Mouse (Mus musculus): ENCODE results near the gene Abhd2. TPM values are rescaled to one million over a fixed set of nuclear protein-coding genes. Genes with fewer than 3 reads are reported as not detected.

Gene Abhd2
- polyA plus RNA-seq, 1 experiment from 2014 or later, result 12.0 TPM

DNA sequence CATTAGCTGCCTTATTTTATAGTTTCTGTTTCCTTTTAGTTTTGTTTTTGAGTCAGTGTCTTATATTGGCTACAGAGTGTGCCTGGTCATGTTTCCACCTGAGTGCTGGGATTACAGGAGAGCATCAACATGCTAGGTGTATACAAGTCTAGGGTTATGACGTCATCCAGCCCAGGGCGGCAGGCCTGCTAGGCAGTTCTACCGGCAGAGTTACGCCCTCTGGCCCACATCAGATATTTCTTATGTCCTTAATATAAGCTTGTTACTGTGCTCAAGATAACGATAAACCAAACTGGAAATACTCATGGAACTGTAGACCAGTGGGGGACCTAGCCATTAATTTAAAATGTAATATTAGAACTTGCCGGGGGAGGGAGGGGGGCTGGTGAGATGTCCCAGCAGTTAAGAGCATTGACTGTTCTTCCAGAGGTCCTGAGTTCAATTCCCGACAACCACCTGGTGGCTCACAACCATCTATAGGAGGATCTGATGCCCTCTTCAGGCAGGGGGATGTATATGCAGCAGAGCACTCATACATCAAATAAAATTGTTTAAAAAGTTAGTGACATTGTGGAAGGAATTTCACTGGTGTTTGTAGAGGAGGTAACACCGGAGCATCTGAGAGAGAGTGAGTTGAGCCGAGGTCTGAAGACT lies 120.0 kb downstream of the Abhd2 start:
- H3K4me3 ChIP-seq (replicated peaks), result peak overlapping the region; percentile 62
- H3K4me1 ChIP-seq, result peaks cover 3% of the 10 kb centered on the region; the same call in 1 of the 2 replicates
- H3K9me3 ChIP-seq, result no peaks in the 10 kb centered on the region
- 0 out of 2 replicates have a peak, but pooled peaks have one; percentile 51 for ATAC-seq (ENCODE audit: insufficient read depth, low FRiP score, low read depth)
- peak overlapping the region; percentile 91 for H3K4me2 ChIP-seq
- WGBS, result 42% methylated on average over 9 of the region's 9 CpGs
- H3K27me3 ChIP-seq (replicated peaks), result no peaks in the 10 kb centered on the region
- no peaks in the 10 kb centered on the region for H3K36me3 ChIP-seq
- peak overlapping the region; percentile 38; the same call in 1 of the 2 replicates for H3K9ac ChIP-seq
- no peak overlapping the region for H3K27ac ChIP-seq

DNA sequence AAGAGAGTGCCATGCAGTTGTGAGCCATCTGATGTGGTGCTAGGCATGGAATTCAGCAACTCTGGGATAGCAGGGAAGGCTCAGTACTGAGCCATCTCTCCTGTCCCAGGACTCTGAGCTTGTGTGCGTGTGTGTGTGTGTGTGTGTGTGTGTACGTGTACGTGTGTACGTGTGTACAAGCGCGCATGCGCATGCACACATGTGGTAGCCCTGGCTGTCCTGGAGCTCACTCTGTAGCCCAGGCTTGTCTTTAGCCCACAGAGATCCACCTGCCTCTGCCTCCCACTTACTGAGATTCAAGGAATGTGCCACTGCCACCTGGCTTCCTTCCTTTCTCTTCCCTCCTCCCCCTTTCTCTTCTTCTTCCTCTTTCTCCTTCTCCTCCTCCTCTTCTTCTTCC lies 120.9 kb downstream of the Abhd2 start:
- no peak for ATAC-seq (ENCODE audit: insufficient read depth, low FRiP score, low read depth)

GRCm38 (mm10) chr7:79394666-79395065 lies 121.7 kb downstream of the Abhd2 start:
- Histone ChIP-seq H3K4me2 (no peak overlapping the region), H3K4me1 (peaks cover 3% of the 10 kb centered on the region; the same call in 1 of the 2 replicates), H3K9ac (no peak overlapping the region), H3K27me3 (replicated peaks) (no peaks in the 10 kb centered on the region), H3K4me3 (replicated peaks) (no peak overlapping the region), H3K9me3 (no peaks in the 10 kb centered on the region), H3K36me3 (no peaks in the 10 kb centered on the region), H3K27ac (no peak overlapping the region)
- WGBS, result 79% methylated on average over 7 of the region's 7 CpGs
- ATAC-seq (ENCODE audit: insufficient read depth, low FRiP score, low read depth), result no peak

More for the DNA sequence above, 120.9 kb downstream of the Abhd2 start:
- 99% methylated on average over 7 of the region's 7 CpGs for WGBS
- Histone ChIP-seq H3K4me3 (replicated peaks) (no peak overlapping the region), H3K9me3 (no peaks in the 10 kb centered on the region), H3K36me3 (no peaks in the 10 kb centered on the region), H3K27ac (no peak overlapping the region), H3K27me3 (replicated peaks) (no peaks in the 10 kb centered on the region), H3K9ac (no peak overlapping the region), H3K4me2 (no peak overlapping the region), H3K4me1 (peaks cover 3% of the 10 kb centered on the region; the same call in 1 of the 2 replicates)

DNA sequence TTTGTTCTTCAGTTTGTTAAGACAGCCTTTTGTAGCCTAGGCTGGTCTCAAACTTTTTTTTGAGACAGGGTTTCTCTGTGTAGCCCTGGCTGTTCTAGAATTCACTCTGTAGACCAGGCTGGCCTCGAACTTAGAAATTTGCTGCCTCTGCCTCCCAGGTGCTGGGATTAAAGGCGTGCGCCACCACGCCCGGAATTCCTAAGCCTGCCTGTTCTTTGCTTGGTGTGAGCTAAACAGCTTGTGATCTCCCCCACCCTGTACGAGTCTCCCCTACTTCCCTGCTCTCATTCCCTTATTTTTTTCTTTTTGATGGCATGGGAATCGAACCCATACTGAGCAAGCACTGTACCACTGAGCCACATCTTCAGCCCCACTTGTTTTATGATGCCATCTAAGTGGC lies 122.2 kb downstream of the Abhd2 start:
- Histone ChIP-seq H3K36me3 (no peaks in the 10 kb centered on the region), H3K9me3 (no peaks in the 10 kb centered on the region), H3K4me2 (no peak overlapping the region), H3K27ac (no peak overlapping the region), H3K9ac (no peak overlapping the region), H3K4me3 (replicated peaks) (no peak overlapping the region), H3K4me1 (peaks cover 3% of the 10 kb centered on the region; the same call in 1 of the 2 replicates), H3K27me3 (replicated peaks) (no peaks in the 10 kb centered on the region)
- 81% methylated on average over 7 of the region's 7 CpGs for WGBS
- ATAC-seq (ENCODE audit: insufficient read depth, low FRiP score, low read depth), result no peak

DNA sequence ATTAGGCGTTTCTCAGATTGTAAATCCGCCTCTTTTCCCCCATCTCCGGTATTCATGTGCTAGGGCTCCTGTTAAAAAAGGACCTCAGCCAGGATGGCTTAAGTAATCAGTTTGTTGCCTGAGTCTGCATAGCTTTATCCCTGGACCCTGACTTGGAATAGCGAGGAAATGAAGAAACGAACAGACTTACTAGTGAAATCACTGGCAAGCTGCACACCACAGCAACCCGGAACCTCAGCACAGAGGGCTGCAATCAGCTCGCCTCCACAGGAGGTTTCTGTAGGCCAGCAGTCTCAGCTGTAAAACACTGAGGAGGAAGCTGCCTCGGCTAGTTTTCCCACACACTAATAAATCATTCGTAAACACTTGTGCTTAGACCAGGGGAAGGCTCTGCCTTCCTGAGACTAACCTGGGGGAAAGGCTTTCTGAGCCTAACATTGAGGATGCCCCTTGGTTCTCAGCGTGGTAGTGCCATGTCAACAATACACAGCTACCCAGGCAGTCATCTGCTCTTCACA lies 124.5 kb downstream of the Abhd2 start:
- Histone ChIP-seq H3K27me3 (replicated peaks) (no peaks in the 10 kb centered on the region), H3K4me1 (no peaks in the 10 kb centered on the region; the same call in 1 of the 2 replicates), H3K4me3 (replicated peaks) (no peak overlapping the region), H3K36me3 (no peaks in the 10 kb centered on the region), H3K9me3 (no peaks in the 10 kb centered on the region), H3K27ac (no peak overlapping the region), H3K4me2 (no peak overlapping the region), H3K9ac (no peak overlapping the region)
- no peak for ATAC-seq (ENCODE audit: insufficient read depth, low FRiP score, low read depth)
- 62% methylated on average over 10 of the region's 10 CpGs for WGBS

DNA sequence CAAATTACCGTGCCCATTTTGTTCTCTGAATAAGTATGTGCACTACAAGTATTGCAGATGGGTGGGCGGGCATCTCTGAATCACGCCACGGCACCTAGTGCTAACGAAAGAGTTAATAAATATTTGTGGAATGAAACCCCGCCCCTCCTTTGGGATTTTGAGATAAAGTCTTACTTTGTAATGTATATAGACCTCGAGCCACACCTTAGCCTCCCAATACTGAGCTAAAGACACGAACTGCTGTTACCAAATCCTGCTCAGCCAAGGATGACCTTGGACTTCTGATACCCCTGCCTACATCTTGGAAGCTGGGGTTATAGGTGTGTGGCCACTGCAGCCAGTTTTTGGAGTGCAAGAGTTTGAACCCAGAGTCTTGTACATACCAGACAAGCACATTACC lies 125.4 kb downstream of the Abhd2 start:
- Histone ChIP-seq H3K9ac (no peak overlapping the region), H3K27me3 (replicated peaks) (no peaks in the 10 kb centered on the region), H3K27ac (no peak overlapping the region), H3K9me3 (no peaks in the 10 kb centered on the region), H3K4me1 (no peaks in the 10 kb centered on the region), H3K4me2 (no peak overlapping the region), H3K4me3 (replicated peaks) (no peak overlapping the region), H3K36me3 (no peaks in the 10 kb centered on the region)
- ATAC-seq (ENCODE audit: insufficient read depth, low FRiP score, low read depth), result 0 out of 2 replicates have a peak, but pooled peaks have one; percentile 39
- 61% methylated on average over 8 of the region's 8 CpGs for WGBS

- WGBS, result 73% methylated on average over 12 of the region's 12 CpGs
- no peak overlapping the region for H3K4me3 ChIP-seq (replicated peaks)
- no peaks in the 10 kb centered on the region for H3K4me1 ChIP-seq
- no peak overlapping the region for H3K9ac ChIP-seq
- H3K9me3 ChIP-seq, result no peaks in the 10 kb centered on the region
- no peak overlapping the region for H3K4me2 ChIP-seq
- H3K27ac ChIP-seq, result no peak overlapping the region
- H3K27me3 ChIP-seq (replicated peaks), result no peaks in the 10 kb centered on the region
- ATAC-seq (ENCODE audit: insufficient read depth, low FRiP score, low read depth), result no peak
- H3K36me3 ChIP-seq, result no peaks in the 10 kb centered on the region
These were observed 126.0 kb downstream of the Abhd2 start for GRCm38 (mm10) chr7:79398971-79399370.

- no peaks in the 10 kb centered on the region for H3K4me1 ChIP-seq
- H3K36me3 ChIP-seq, result no peaks in the 10 kb centered on the region
- no peaks in the 10 kb centered on the region for H3K27me3 ChIP-seq (replicated peaks)
- 79% methylated on average over 3 of the region's 3 CpGs for WGBS
- H3K4me2 ChIP-seq, result no peak overlapping the region
- no peak overlapping the region for H3K4me3 ChIP-seq (replicated peaks)
- no peaks in the 10 kb centered on the region for H3K9me3 ChIP-seq
- no peak overlapping the region for H3K9ac ChIP-seq
- H3K27ac ChIP-seq, result no peak overlapping the region
- no peak for ATAC-seq (ENCODE audit: insufficient read depth, low FRiP score, low read depth)
These were observed 127.3 kb downstream of the Abhd2 start for GRCm38 (mm10) chr7:79400296-79400695.

GRCm38 (mm10) chr7:79414449-79415375 lies 141.7 kb downstream of the Abhd2 start:
- Histone ChIP-seq H3K27me3 (replicated peaks) (no peaks in the 10 kb centered on the region), H3K9ac (no peak overlapping the region), H3K4me3 (replicated peaks) (no peak overlapping the region), H3K4me1 (no peaks in the 10 kb centered on the region), H3K36me3 (no peaks in the 10 kb centered on the region), H3K4me2 (no peak overlapping the region), H3K9me3 (no peaks in the 10 kb centered on the region), H3K27ac (no peak overlapping the region)
- 69% methylated on average over 18 of the region's 18 CpGs for WGBS
- ATAC-seq (ENCODE audit: insufficient read depth, low FRiP score, low read depth), result peak; percentile 63; the same call in 1 of the 2 replicates

Other genes starting within 250 kb of the Abhd2 start
- gene Acan, start 219.7 kb upstream of the Abhd2 start, polyA plus RNA-seq (2015; fragmentation: Nextera tagmentation; extraction: Ambion mirVana), result 0.82 and 1.5 TPM in 2 replicates
- 2.3 and 2.7 TPM in 2 replicates for gene Hapln3, start 142.2 kb upstream of the Abhd2 start, polyA plus RNA-seq (2015; fragmentation: Nextera tagmentation; extraction: Ambion mirVana)
- 218 and 234 TPM in 2 replicates for gene Mfge8, start 124.1 kb upstream of the Abhd2 start, polyA plus RNA-seq (2015; fragmentation: Nextera tagmentation; extraction: Ambion mirVana)
- gene Rlbp1, start 113.8 kb downstream of the Abhd2 start, polyA plus RNA-seq (2015; fragmentation: Nextera tagmentation; extraction: Ambion mirVana), result 0.28 and 0.80 TPM in 2 replicates
- 7.8 and 9.7 TPM in 2 replicates for gene Fanci, start 118.7 kb downstream of the Abhd2 start, polyA plus RNA-seq (2015; fragmentation: Nextera tagmentation; extraction: Ambion mirVana)
- gene Polg, start 193.2 kb downstream of the Abhd2 start, polyA plus RNA-seq (2015; fragmentation: Nextera tagmentation; extraction: Ambion mirVana), result 32.9 and 36.4 TPM in 2 replicates

Measured in stomach, embryonic 15.5 days (tissue).